Mouse (Mus musculus) c-Kit-negative CD71-positive TER-119-positive erythroid progenitor cells, embryonic 14.5 days (primary cell): ENCODE results near the gene BC049715.

Experiments
- DNase-seq: peaks from one replicate; pipeline ENCODE4 v3.0.0-alpha.2; 2013; ENCODE audit warnings: low read depth, low spot score

The BC049715 gene

DNA sequence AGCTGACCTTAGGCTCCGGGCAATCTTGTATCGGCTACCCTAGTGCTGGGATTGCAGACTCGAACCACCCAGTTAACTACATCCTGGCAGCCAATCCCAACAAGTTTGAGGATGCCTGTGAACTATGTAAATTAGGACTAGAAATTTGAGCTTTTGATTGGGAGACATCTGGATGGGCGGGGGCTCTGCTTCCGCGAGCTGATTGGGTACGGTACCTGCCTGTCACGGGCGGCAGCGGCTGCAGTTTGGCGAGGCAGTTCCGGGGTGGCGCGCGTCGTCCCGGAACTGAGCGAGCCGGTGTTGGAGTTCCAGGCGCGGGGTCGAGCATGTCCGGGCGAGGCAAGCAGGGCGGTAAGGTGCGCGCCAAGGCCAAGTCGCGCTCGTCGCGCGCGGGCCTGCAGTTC lies 19.4 kb upstream of the BC049715 start, which contains the start of gene H2afj:
Gene H2afj (plus strand): TSS at position 231 of the 404 bp plus-strand sequence.
- peak; percentile 92 for DNase-seq

DNA sequence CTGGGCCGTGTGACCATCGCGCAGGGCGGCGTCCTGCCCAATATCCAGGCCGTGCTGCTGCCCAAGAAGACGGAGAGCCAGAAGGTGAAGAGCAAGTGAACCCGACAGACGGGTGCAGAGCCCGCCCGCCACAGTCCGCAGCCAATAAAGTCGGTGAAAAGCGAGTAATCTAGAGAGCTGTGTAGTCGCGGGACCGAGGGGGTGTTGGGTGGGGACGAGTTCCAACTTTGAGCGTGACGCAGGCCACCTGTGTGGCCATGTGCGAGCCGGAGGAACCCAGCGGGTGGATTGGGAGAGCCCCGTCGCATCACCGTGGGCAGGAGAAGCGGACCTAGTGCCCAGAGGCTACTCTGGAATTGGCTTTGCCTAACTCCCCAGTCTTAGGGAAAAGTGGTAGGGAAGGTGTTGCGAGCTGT lies 18.8 kb upstream of the BC049715 start:
- no peak for DNase-seq

DNA sequence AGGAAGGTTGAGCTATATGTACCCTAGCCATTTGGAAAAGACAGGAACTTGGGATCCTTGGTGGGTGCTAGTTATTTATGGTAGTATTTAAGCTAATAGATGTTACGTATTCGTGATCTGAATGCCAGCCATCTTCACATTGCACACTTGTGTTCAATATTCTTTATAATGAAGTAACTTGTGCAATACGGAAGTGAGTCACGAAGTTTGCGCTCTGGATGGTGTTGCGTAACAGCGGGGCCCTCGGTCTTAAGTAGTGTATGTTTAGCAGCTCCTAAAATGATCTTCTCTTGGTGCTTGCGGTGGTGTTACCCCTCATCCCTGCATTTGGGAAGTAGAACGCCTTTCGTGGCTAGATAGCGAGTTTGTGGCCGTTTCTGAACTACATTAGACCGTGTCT lies 18.3 kb upstream of the BC049715 start:
- DNase-seq: no peak

DNA sequence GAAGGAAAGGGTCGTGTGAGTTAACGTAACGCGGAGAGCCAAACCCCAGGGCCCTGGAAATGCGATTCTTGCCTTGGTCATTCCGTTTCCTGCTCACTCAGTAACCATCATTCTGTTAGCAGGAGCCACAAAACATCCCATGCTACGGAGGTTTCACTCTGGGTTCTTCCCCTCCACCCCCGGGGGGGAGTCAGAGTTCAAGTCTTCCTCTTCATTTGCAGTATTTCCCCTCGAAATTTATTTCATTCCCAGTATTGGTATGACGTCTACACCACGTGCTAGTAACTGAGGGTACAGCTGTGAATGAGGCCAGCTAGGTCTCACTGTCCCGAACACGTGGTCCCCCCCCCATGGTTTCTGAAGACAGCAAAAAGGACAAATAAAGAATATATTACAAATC lies 17.8 kb upstream of the BC049715 start:
- DNase-seq: no peak

DNA sequence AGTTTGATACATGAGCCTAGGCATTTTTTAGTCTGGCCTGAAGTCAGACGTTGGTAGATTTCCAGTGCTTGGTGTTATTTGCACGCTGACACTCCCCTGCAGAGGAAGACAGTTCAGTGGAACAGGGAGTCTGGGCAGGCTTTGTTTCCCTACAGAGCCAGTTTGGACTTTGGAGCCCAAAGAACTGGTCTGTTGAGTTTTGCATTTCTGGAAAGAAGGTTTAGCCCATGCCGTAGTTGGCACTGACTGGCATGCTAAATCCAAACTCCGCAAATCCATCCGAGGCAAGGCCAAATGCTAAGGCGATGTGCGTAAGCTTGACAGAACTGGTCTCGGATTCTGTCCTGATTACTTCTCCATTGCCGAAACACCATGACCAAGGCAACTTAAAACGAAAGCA lies 16.2 kb upstream of the BC049715 start:
- no peak for DNase-seq

DNA sequence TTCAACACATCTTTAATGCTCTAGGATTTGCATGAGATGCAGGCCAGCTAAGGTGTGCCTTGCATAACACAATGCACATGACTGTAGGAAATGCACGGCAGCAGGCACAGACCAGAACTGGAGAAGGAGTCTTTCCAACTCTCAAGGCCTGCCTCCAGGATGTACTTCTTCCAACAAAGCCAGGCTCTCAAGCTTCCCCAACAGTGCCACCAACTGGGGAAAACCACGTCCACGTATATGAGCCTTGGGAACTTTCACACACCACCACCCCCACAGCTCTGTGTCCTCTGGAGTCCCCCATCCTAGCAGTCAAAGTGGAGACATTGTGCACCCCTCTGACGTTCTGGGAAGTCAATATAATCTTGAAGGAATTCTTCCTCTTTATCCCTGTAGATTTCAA lies 14.3 kb upstream of the BC049715 start:
- DNase-seq: no peak

DNA sequence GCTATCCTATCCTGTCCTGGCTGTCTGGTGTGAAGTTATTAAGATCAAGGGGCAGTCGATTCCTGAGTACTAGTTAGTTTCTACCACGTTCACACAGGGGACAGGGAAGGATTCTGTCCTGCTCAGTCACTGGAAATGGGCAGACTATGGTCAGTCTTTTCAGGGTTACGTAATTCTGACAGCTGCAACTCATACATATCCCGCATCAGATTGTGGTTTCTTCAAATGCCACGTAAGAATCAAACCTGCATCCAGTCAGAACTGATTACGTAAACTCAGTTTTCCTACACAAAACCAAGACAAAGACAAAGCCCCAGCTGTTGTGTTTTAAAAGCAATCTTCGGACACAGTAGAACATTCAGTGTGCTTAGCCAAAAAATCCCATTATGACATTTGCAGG lies 12.0 kb upstream of the BC049715 start:
- no peak for DNase-seq

DNA sequence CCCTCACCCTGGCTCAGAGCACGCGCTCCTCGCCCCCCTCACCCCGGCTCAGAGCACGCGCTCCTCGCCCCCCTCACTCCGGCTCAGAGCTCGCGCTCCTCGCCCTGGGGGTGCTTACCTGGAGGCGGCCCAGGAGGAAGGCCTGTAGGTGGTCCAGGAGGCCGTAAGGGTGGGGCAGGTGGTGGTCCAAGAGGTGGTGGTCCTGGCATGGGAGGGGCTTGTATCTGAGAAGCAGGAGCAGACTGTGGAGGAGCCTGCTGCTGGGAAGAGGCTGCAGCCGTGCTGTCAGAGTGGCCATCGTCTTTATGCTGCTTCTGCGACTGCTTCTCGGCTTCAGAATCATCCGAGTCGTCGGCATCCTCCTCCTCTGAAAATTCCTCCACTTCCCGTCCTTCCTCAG lies 10.6 kb upstream of the BC049715 start:
- DNase-seq: no peak

DNA sequence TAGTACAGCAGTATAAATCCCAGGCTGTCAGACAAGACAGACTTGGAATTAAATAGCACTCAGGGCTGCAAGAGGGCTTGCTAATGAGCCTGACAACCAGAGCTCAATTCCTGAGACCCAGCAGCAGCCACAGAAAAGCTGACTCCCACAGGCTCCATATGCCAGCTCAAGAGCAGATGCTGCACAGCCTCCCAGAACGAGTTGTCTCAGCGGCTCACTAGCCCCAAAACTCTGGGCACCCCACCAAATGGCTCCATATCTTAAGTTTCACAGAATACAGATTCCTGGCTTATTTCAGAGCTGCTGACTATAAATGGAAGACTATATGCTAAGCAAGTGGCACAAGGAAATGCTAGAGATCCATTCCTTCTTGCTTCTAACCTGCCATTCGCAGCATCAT lies 9.9 kb upstream of the BC049715 start:
- DNase-seq: no peak

DNA sequence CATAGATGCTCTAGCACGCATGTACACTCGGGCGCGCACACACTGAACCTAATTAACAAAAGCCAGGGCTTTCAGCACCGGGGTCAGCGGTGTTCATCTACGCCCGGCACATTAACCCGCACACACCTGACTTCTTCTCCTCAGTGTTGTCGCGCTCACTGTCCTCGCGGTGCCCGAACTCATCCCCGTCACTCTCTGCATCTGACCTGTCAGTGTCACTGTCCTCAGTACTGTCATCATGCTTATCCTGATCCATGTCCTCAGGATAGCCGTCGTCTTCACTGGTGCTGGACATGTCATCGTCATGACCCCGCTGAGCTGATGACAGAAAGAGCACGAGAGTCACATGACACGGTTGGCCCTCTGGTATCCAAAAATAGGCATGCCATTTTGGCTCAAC lies 7.0 kb upstream of the BC049715 start:
- no peak for DNase-seq

DNA sequence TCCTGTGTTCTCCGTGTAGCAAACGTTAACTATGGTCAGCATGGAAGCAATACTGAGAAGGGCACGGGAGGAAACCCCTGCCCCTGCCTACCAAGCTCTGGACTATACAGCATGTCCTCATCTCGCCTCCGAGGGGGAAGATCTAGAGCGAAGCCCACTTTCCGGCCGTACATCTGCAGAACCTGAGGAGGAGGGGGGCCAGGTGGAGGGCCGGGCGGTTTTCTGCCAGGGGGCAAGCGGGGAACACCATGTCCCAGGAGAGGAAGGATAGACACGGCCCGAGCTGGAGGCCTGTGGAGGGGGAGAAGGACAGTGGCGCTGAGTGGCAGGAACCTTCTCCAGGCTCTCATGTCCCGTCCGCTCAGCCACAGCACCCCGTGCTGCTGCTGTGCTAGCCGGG lies 6.3 kb upstream of the BC049715 start:
- DNase-seq: no peak

DNA sequence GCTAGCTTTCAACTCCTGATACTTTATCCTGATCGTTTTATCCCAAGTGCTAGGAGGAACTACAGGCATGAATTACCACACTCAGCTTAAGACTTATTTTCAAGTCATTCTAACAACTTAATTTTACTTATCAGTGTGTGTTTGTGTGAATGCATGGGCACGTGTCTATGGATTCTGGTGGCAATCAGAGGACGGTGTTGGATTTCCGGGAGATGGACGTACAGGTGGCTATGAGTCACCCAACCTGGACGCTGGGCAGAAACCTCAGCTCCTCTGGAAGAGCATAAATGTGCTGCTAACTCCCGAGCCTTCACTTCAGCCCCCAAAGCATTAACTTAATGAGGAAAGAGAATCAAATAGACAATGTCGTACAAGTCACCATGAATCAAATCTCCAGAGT lies 2.4 kb upstream of the BC049715 start:
- DNase-seq: no peak

DNA sequence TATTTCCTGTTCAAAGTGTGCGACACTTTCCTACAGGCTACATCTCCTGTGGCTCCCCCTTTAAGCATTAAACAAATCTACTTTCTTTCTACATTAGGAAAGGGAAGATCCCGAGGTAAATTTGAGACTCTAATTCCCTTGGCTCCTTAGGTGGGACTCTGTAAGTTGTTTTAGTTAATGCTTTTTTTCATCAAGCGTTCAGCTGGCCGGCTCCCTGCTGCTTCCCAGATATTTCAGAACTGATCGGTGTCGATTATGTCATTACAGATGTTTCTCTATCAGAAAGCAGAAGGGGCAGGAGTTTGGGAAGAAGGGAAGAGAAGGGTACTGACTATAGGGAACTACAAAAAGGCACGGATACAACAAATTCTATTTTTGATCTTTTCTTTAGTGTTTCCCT lies 310 bp upstream of the BC049715 start:
- no peak for DNase-seq

DNA sequence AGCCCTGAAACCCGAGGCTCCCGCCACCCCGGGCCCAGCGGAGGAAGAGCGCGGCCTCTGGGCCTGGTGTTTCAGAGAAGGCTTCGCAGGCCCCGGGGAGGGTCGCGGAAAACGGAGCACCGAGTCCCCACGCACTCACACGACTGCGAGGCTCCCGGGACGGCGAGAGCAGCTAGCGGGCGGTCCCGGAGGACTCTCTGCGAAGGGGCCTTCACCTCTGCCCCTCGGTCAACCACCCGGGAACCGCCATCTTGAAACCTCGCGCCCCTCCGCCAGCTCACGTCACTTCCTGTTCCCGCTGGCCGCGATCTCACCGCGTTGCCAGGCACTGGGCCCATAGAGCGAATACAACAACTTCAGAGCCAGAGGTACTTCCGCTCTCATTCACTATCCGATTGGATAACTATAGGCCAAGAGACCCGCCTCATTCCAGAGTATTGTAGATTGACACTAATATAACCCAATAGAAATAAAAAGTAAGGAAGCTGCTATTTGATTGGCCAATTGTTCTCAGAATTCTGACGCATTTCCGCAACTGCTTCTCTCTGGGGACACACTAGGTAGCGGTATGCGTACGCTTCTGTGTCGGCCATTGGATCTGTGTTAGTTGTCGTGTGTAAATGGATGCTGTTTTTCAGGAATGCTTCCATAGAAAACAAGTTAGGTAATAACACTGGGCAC lies 595 bp downstream of the BC049715 start, which contains the start of gene Wbp11:
Gene Wbp11 (minus strand): TSS at position 353 of the 681 bp plus-strand sequence.
- DNase-seq: peak; percentile 94

DNA sequence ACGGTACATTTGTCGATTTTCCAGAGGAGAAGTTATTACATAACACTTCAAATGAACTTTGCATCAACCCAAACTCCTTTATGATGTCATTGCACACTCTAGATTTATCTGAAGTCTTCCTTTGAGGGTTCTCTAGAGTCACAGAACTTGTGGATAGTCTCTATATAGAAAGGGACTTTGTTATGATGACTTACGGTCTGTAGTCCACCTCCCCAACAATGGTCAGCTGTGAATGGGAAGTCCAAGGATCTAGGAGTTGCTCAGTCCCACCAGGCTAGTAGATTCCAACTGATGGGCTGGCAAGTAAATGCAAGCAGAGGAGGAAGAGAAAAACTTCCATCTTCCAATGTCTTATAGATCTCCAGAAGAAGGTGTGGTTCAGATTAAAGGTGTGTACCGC lies 1.3 kb downstream of the BC049715 start:
- DNase-seq: no peak

DNA sequence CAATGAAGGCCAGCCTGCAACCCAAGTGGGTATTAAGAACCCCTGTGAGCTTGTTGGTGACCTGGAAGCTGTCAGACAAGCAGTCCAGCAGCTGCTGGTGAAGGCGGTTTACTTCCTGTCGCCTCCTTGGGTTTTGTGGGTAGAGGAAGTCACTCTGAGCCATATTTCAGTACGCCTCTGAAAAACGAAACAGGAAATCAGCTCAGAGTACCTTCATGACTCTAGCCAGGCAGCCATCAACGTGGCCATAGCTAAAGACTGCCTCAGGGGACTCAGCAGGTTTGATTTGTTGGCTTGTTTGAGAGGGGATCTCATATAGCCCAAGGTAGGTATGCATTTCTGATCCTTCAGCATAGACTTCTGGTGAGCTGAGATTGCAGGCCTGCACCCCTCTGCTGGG lies 4.3 kb downstream of the BC049715 start:
- DNase-seq: no peak

DNA sequence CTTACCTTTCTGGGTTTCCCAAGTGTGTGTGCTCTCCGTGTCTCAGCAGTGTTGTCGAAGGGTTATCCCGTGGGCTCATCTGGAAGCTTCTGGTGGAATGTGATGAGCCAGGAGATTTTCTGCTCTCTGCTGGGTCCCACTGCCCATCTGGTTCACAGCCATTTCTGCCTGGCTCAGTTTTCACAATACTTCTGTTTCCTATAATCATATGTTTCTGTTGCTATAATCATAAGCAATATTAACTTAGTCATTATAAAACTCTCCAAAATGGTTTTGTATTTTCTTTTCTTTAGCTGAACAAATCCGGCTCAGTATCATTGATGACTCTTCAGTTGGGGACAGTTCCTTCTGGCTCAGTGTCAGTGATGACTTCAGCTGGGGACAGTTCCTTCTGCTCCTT lies 7.9 kb downstream of the BC049715 start, which contains the start of gene Smco3:
Gene Smco3 (minus strand): TSS at position 101 of the 400 bp plus-strand sequence.
- no peak for DNase-seq

DNA sequence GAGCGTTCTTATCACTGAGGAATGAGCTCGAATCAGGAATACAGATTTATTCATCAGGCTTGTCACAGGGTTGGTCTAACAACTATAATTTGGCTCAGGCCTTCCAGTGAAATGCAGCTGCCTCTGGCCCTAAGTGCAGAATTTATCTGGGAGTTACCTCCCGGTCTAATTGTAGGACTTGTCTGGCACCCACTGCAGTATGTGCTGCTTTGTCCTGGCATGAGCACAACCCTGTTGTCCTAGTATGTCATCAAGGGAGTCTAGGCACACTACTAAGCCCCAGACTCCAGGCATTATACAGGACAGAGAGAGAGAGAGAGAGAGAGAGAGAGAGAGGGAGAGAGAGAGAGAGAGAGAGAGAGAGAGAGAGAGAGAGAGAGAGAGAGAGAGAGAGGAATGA lies 9.9 kb downstream of the BC049715 start:
- DNase-seq: no peak

DNA sequence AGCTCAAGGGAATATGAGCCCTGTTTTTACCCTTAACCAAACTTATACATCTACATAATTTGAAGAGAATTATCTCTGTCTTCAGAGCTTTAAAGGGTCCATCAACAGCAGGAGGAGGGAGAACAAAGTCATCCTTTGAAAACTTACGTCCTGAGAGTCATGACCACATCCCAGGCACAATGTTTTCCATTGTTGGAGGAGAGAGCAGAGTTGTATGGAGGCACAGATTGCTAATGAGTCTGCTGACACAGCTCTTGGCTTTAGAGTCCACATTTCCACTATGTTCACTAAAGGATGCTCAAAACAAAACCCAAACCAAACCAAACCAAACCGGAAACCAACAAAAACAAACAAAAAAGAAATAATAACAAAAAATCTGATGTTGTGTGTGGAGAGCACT lies 17.5 kb downstream of the BC049715 start:
- DNase-seq: no peak

DNA sequence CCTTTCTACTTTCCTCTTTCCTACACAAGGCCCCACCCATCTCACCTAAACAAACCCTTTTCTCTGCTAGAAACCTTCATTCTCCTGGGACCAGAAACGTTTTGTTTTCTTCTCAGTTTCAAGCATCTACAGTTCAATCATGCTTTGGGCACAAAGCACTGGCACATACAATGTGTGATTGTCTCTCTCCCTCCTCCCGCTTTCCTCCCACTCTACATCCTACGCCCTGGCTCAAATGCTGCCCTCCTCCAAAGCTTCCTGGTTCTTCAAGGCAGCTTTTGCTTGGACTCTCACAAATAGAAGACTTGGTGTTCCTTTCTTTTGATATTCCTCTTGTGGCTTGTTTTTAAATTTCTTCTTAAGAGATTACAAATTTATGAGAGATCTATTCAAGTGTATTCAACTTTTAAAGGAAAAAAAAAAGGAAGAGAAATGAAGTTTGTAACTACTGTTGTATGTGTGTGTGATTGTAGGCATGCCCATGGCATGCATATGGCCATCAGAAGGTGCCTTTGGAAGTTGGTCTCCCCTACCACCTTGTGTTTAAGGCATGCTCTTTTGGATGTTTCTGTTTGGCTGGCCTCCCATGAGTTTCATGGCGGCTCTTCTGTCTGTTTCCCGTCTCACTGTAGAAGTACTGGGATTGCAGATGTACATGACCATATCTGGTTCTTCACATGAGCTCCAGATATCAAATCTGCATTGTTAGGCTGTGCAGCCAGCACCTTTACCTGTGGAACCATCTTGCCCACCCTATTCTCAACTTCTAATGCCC lies 18.5 kb downstream of the BC049715 start:
- DNase-seq: no peak

DNA sequence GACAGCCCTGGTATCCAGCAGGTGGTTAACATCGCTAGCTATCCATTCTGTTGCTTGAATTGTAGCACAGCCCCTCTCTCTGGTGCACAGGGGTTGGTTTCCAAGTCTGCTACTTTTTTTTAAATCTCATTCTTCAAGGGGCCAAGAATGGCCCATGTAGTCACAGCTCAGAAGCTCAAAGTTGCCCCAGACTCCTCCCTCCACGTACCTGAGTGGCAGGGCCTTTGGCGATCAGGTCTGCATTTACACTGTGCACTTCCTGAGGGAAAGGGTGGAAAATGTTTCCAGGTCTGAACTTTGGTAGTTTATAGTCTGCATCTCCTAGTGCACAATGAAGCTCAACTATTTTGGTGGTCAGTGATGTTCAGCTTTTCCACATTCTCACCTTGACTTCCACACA lies 19.8 kb downstream of the BC049715 start:
- DNase-seq: no peak

DNA sequence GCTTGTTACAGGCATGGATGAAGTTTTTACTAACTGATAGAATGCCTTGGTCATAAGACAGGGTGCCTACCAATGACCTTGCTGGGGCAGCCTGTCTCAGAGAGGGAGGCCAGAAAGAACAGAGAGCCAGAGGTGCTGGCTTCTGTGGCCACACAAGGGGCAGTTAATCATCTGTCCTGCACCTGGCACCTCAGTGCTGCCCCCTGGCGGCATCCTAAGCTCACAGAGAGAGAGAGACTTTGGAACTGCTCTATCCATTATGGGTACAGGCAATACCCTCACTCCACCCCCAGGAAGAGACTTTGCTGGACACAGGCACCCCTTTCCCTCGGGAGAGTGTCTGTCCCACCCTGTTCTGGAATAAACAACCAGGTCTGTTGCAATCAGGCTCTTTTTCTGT lies 20.4 kb downstream of the BC049715 start:
- no peak for DNase-seq

DNA sequence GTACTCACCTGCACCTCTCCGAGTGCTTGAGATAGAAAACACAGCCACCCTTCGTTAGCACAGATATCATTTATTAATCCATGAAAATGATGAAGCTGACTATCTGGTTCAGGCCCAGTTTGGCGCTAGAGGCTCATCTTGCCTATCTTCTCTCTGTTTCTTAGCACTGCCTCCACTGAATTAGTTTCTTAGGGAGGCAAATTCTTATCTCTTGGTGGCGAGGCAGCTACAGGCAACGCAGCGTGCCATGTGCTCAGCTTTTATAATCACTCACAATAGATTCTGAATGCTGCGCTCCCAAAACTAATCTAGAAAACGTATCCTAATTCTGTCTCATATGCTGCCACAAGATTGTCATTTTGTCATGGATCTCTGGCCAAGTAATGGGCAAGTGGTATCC lies 21.0 kb downstream of the BC049715 start:
- no peak for DNase-seq
